In genomic region chr4:128484679-128485078, GRCm38 (mm10) we compare ENCODE assay signal across 26 mouse cellular contexts.
A peak's percentile ranks its signal among the peaks of the same experiment; 100 is the strongest.
DNase-seq lines count a peak whose midpoint lies in the region; ATAC-seq and TF ChIP-seq lines count a peak whose summit lies in the region.
"Had no signal": no experiment of that assay in that cellular context is flagged by ENCODE, and none has a peak within 500 bp of the region (broad histone marks: within the 10 kb centered on the region; RNA-seq: fewer than 3 reads in every experiment).

No protein-coding gene starts in this region.

- 64% methylated on average over 2 of the region's 2 CpGs for WGBS in intestine, postnatal 0 days
- WGBS in intestine, embryonic 15.5 days, result 63% methylated on average over 2 of the region's 2 CpGs
- WGBS in lung, postnatal 0 days, result 47% methylated on average over 2 of the region's 2 CpGs
- WGBS in stomach, postnatal 0 days, result 53% methylated on average over 2 of the region's 2 CpGs

- ATAC-seq in intestine, postnatal 0 days, result no peak
- no peak for ATAC-seq in intestine, embryonic 15.5 days
- ATAC-seq in lung, postnatal 0 days, result no peak
- no peak for ATAC-seq in stomach, postnatal 0 days (ENCODE audit: low FRiP score, low TSS enrichment)
- ATAC-seq: forebrain, embryonic 13.5 days; inflammation-experienced regulatory T-cells, adult 6 months; Patski had no signal

- H3K4me1 ChIP-seq in intestine, postnatal 0 days (replicated peaks; ENCODE audit: control insufficient read depth, insufficient read depth, low read length), result no peaks in the 10 kb centered on the region
- H3K4me1 ChIP-seq in intestine, embryonic 15.5 days (replicated peaks), result no peaks in the 10 kb centered on the region
- H3K4me1 ChIP-seq in lung, postnatal 0 days (ENCODE audit: insufficient read depth, low read depth, low read length), result no peaks in the 10 kb centered on the region
- no peaks in the 10 kb centered on the region for H3K4me1 ChIP-seq in stomach, postnatal 0 days (replicated peaks; ENCODE audit: control insufficient read depth, insufficient read depth)
- H3K4me1 ChIP-seq: forebrain, embryonic 13.5 days; hindbrain, embryonic 13.5 days; limb, embryonic 13.5 days had no signal

- H3K27me3 ChIP-seq in intestine, postnatal 0 days (replicated peaks; ENCODE audit: control insufficient read depth, insufficient read depth, low read length), result no peaks in the 10 kb centered on the region
- no peaks in the 10 kb centered on the region for H3K27me3 ChIP-seq in intestine, embryonic 15.5 days (replicated peaks)
- no peaks in the 10 kb centered on the region for H3K27me3 ChIP-seq in lung, postnatal 0 days (replicated peaks; ENCODE audit: insufficient read depth, low read length)
- no peaks in the 10 kb centered on the region for H3K27me3 ChIP-seq in stomach, postnatal 0 days (ENCODE audit: control insufficient read depth, insufficient read depth, low read length)
- H3K27me3 ChIP-seq: forebrain, embryonic 13.5 days; hindbrain, embryonic 13.5 days; neural tube, embryonic 13.5 days; Patski had no signal

- no peak overlapping the region for H3K27ac ChIP-seq in intestine, postnatal 0 days (ENCODE audit: low read depth, low read length)
- no peak overlapping the region for H3K27ac ChIP-seq in intestine, embryonic 15.5 days
- no peak overlapping the region for H3K27ac ChIP-seq in lung, postnatal 0 days (ENCODE audit: low read length)
- no peak overlapping the region for H3K27ac ChIP-seq in stomach, postnatal 0 days (replicated peaks)
- H3K27ac ChIP-seq: forebrain, embryonic 13.5 days; gastrocnemius, adult 2 months; hindbrain, embryonic 13.5 days; limb, embryonic 13.5 days; neural tube, embryonic 13.5 days had no signal

- peak; percentile 36 to 42 for DNase-seq in cerebellum, postnatal 14 days
- no peak for DNase-seq in cerebellum, adult 11-12 months
- DNase-seq in lung, postnatal 0 days (ENCODE audit: low spot score), result no peak
- no peak for DNase-seq in lung, postnatal 4 days
- no peak for DNase-seq in stomach, postnatal 0 days (ENCODE audit: low spot score)
- DNase-seq: adrenal gland, postnatal 10 days; cerebellum, adult 8-10 months; gastrocnemius, adult 2 months; gastrocnemius, postnatal 36 days; heart, adult 18-20 months; heart, postnatal 36 days; kidney, adult 8-10 months; kidney, postnatal 10 days; layer of hippocampus, adult 9-11 months; lung, postnatal 10 days; right cerebral cortex, postnatal 4 days had no signal

- no peak overlapping the region for H3K4me2 ChIP-seq in intestine, postnatal 0 days (replicated peaks; ENCODE audit: low read depth)
- H3K4me2 ChIP-seq in intestine, embryonic 15.5 days (replicated peaks), result no peak overlapping the region
- no peak overlapping the region for H3K4me2 ChIP-seq in lung, postnatal 0 days (replicated peaks; ENCODE audit: low read depth, low read length)
- no peak overlapping the region for H3K4me2 ChIP-seq in stomach, postnatal 0 days (replicated peaks; ENCODE audit: low read depth)
- H3K4me2 ChIP-seq: forebrain, embryonic 13.5 days; heart, embryonic 11.5 days; hindbrain, embryonic 13.5 days; limb, embryonic 13.5 days; liver, embryonic 11.5 days; neural tube, embryonic 13.5 days had no signal

- 0 out of 2 replicates have a peak, but pooled peaks have one; percentile 16 for TF ChIP-seq CTCF in intestine, postnatal 0 days (IDR thresholded peaks at IDR 0.05; ENCODE audit: low read depth)
- TF ChIP-seq CTCF in lung, postnatal 0 days (IDR thresholded peaks at IDR 0.05), result peak; percentile 23; the same call in 1 of the 2 replicates
- TF ChIP-seq CTCF in stomach, postnatal 0 days (IDR thresholded peaks at IDR 0.05; ENCODE audit: low read depth), result peak; percentile 19; the same call in 1 of the 2 replicates

- H3K9me3 ChIP-seq in intestine, postnatal 0 days (ENCODE audit: control insufficient read depth), result no peaks in the 10 kb centered on the region
- H3K9me3 ChIP-seq in intestine, embryonic 15.5 days, result no peaks in the 10 kb centered on the region
- H3K9me3 ChIP-seq in lung, postnatal 0 days (ENCODE audit: low read length), result no peaks in the 10 kb centered on the region
- no peaks in the 10 kb centered on the region for H3K9me3 ChIP-seq in stomach, postnatal 0 days (ENCODE audit: control insufficient read depth, low read length)
- H3K9me3 ChIP-seq: forebrain, embryonic 13.5 days; hindbrain, embryonic 13.5 days; limb, embryonic 13.5 days; neural tube, embryonic 13.5 days had no signal

- H3K36me3 ChIP-seq in intestine, postnatal 0 days (ENCODE audit: control insufficient read depth, insufficient read depth), result no peaks in the 10 kb centered on the region
- no peaks in the 10 kb centered on the region for H3K36me3 ChIP-seq in intestine, embryonic 15.5 days
- H3K36me3 ChIP-seq in lung, postnatal 0 days (ENCODE audit: insufficient read depth, low read length), result no peaks in the 10 kb centered on the region
- no peaks in the 10 kb centered on the region for H3K36me3 ChIP-seq in stomach, postnatal 0 days (ENCODE audit: control insufficient read depth, insufficient read depth, low read length)
- H3K36me3 ChIP-seq: limb, embryonic 13.5 days had no signal

- H3K9ac ChIP-seq in intestine, postnatal 0 days (ENCODE audit: low read depth, low read length), result no peak overlapping the region
- H3K9ac ChIP-seq in intestine, embryonic 15.5 days, result no peak overlapping the region
- H3K9ac ChIP-seq in lung, postnatal 0 days (replicated peaks; ENCODE audit: low read depth), result no peak overlapping the region
- no peak overlapping the region for H3K9ac ChIP-seq in stomach, postnatal 0 days (ENCODE audit: low read length)
- H3K9ac ChIP-seq: forebrain, embryonic 13.5 days; hindbrain, embryonic 13.5 days; limb, embryonic 13.5 days; neural tube, embryonic 13.5 days had no signal

- H3K4me3 ChIP-seq in intestine, postnatal 0 days (ENCODE audit: low read depth, low read length), result no peak overlapping the region
- H3K4me3 ChIP-seq in intestine, embryonic 15.5 days (replicated peaks), result no peak overlapping the region
- H3K4me3 ChIP-seq in lung, postnatal 0 days (ENCODE audit: low read depth, low read length), result no peak overlapping the region
- no peak overlapping the region for H3K4me3 ChIP-seq in stomach, postnatal 0 days (ENCODE audit: low read depth, low read length)
- H3K4me3 ChIP-seq: forebrain, embryonic 13.5 days; gastrocnemius, adult 2 months; hindbrain, embryonic 13.5 days; limb, embryonic 13.5 days; neural tube, embryonic 13.5 days had no signal

- TF ChIP-seq EP300 in lung, postnatal 0 days (IDR thresholded peaks at IDR 0.05), result no peak
- TF ChIP-seq EP300 in stomach, postnatal 0 days (optimal IDR thresholded peaks at IDR 0.05), result no peak

Comparison
In these comparisons a context has a peak if more than half of its experiments do, and no peak if none do; other contexts are left out.
1. DNase-seq: peak in cerebellum, postnatal 14 days (2 of 2); none in cerebellum, adult 11-12 months (single experiment), lung, postnatal 0 days (single experiment), lung, postnatal 4 days (0 of 2) and stomach, postnatal 0 days (single experiment).
2. Peak in every context shown above with its lines, with median percentiles within 50 percentile points of each other: CTCF ChIP-seq.